In genomic region chr1:40267846-40268245, GRCm38 (mm10) we compare ENCODE assay signal across 13 mouse cellular contexts. TPM values are rescaled to one million over a fixed set of nuclear protein-coding genes. Genes with fewer than 3 reads are reported as not detected.
DNase-seq lines count a peak whose midpoint lies in the region; ATAC-seq lines count a peak whose summit lies in the region.
"Had no signal": no experiment of that assay in that cellular context is flagged by ENCODE, and none has a peak within 500 bp of the region (broad histone marks: within the 10 kb centered on the region; RNA-seq: fewer than 3 reads in every experiment).

No protein-coding gene starts in this region.

- H3K4me1 ChIP-seq in kidney, embryonic 16.5 days (ENCODE audit: insufficient read depth, low read length): peaks cover 18% of the 10 kb centered on the region
- H3K4me1 ChIP-seq in embryonic facial prominence, embryonic 15.5 days: peaks cover 39% of the 10 kb centered on the region
- peaks cover 6% of the 10 kb centered on the region for H3K4me1 ChIP-seq in liver, embryonic 16.5 days (ENCODE audit: control insufficient read depth, low read depth, low read length)
- peaks cover 7% of the 10 kb centered on the region for H3K4me1 ChIP-seq in midbrain, embryonic 16.5 days (ENCODE audit: control insufficient read depth, insufficient read depth, low read length)

- 93% methylated on average over 6 of the region's 6 CpGs for WGBS in kidney, embryonic 16.5 days
- WGBS in embryonic facial prominence, embryonic 15.5 days: 74% methylated on average over 6 of the region's 6 CpGs
- 64% methylated on average over 6 of the region's 6 CpGs for WGBS in liver, embryonic 16.5 days (ENCODE audit: insufficient replicate concordance)
- 89% methylated on average over 6 of the region's 6 CpGs for WGBS in midbrain, embryonic 16.5 days

- no peak overlapping the region for H3K9ac ChIP-seq in kidney, embryonic 16.5 days (replicated peaks; ENCODE audit: low read length)
- H3K9ac ChIP-seq in embryonic facial prominence, embryonic 15.5 days: no peak overlapping the region
- no peak overlapping the region for H3K9ac ChIP-seq in liver, embryonic 16.5 days (ENCODE audit: low read depth, low read length)
- H3K9ac ChIP-seq in midbrain, embryonic 16.5 days (ENCODE audit: low read depth, low read length): no peak overlapping the region
- H3K9ac ChIP-seq: neural tube, embryonic 13.5 days had no signal

- DNase-seq in cerebellum, adult 11 months: peak; percentile 17
- DNase-seq in kidney, postnatal 36 days: no peak
- no peak for DNase-seq in spleen, postnatal 10 days (ENCODE audit: low spot score in 2 of 2)
- DNase-seq: right cerebral cortex, postnatal 25 days; thymus, adult 2 months had no signal

- H3K27ac ChIP-seq in kidney, embryonic 16.5 days (ENCODE audit: low read length): no peak overlapping the region
- H3K27ac ChIP-seq in embryonic facial prominence, embryonic 15.5 days (replicated peaks): no peak overlapping the region
- no peak overlapping the region for H3K27ac ChIP-seq in liver, embryonic 16.5 days (ENCODE audit: low read length)
- H3K27ac ChIP-seq in midbrain, embryonic 16.5 days (ENCODE audit: low read length): no peak overlapping the region
- H3K27ac ChIP-seq: midbrain, embryonic 10.5 days; neural tube, embryonic 13.5 days had no signal

- H3K9me3 ChIP-seq in kidney, embryonic 16.5 days (ENCODE audit: low read length): no peaks in the 10 kb centered on the region
- no peaks in the 10 kb centered on the region for H3K9me3 ChIP-seq in embryonic facial prominence, embryonic 15.5 days (replicated peaks)
- H3K9me3 ChIP-seq in liver, embryonic 16.5 days (replicated peaks; ENCODE audit: control insufficient read depth, low read length): no peaks in the 10 kb centered on the region
- H3K9me3 ChIP-seq in midbrain, embryonic 16.5 days (replicated peaks; ENCODE audit: control insufficient read depth, low read length, poor library complexity, severe bottlenecking): no peaks in the 10 kb centered on the region
- H3K9me3 ChIP-seq: midbrain, embryonic 10.5 days; neural tube, embryonic 13.5 days had no signal

- no peaks in the 10 kb centered on the region for H3K27me3 ChIP-seq in kidney, embryonic 16.5 days (ENCODE audit: insufficient read depth, low read length)
- H3K27me3 ChIP-seq in embryonic facial prominence, embryonic 15.5 days: no peaks in the 10 kb centered on the region
- peaks cover 8% of the 10 kb centered on the region for H3K27me3 ChIP-seq in liver, embryonic 16.5 days (ENCODE audit: control insufficient read depth, insufficient read depth, low read depth, low read length)
- no peaks in the 10 kb centered on the region; the same call in 1 of the 2 replicates for H3K27me3 ChIP-seq in midbrain, embryonic 16.5 days (ENCODE audit: control insufficient read depth, insufficient read depth, low read depth, low read length)

- peak overlapping the region; percentile 79 for H3K4me2 ChIP-seq in kidney, embryonic 16.5 days (replicated peaks; ENCODE audit: low read depth, low read length)
- peak overlapping the region; percentile 86 for H3K4me2 ChIP-seq in embryonic facial prominence, embryonic 15.5 days (replicated peaks)
- peak overlapping the region; percentile 53 for H3K4me2 ChIP-seq in liver, embryonic 16.5 days (ENCODE audit: low read depth, low read length)
- no peak overlapping the region for H3K4me2 ChIP-seq in midbrain, embryonic 16.5 days (ENCODE audit: low read length)

- H3K36me3 ChIP-seq in kidney, embryonic 16.5 days (ENCODE audit: insufficient read depth, low read length): no peaks in the 10 kb centered on the region
- H3K36me3 ChIP-seq in embryonic facial prominence, embryonic 15.5 days: no peaks in the 10 kb centered on the region
- no peaks in the 10 kb centered on the region for H3K36me3 ChIP-seq in liver, embryonic 16.5 days (ENCODE audit: control insufficient read depth, insufficient read depth)
- no peaks in the 10 kb centered on the region for H3K36me3 ChIP-seq in midbrain, embryonic 16.5 days (ENCODE audit: control insufficient read depth, insufficient read depth, low read length)
- H3K36me3 ChIP-seq: midbrain, embryonic 10.5 days; neural tube, embryonic 13.5 days had no signal

- ATAC-seq in cerebellum, adult (ENCODE audit: insufficient number of reproducible peaks, low FRiP score, low TSS enrichment): no peak
- ATAC-seq in kidney, embryonic 16.5 days (ENCODE audit: low FRiP score, low TSS enrichment): no peak
- ATAC-seq in embryonic facial prominence, embryonic 15.5 days (ENCODE audit: insufficient number of reproducible peaks, low FRiP score, low TSS enrichment, low read depth): no peak
- no peak for ATAC-seq in liver, embryonic 16.5 days (ENCODE audit: low read depth)
- ATAC-seq in midbrain, embryonic 16.5 days: no peak
- ATAC-seq: activated CD4-positive, CD25-positive, alpha-beta regulatory T cell, adult 4 months had no signal

- no peak overlapping the region for H3K4me3 ChIP-seq in kidney, embryonic 16.5 days (ENCODE audit: low read length)
- H3K4me3 ChIP-seq in embryonic facial prominence, embryonic 15.5 days (replicated peaks): peak overlapping the region; percentile 55; the same call in 1 of the 2 replicates
- H3K4me3 ChIP-seq in liver, embryonic 16.5 days (ENCODE audit: low read depth, low read length): peak overlapping the region; percentile 61
- H3K4me3 ChIP-seq in midbrain, embryonic 16.5 days (ENCODE audit: low read depth, low read length): no peak overlapping the region
- H3K4me3 ChIP-seq: midbrain, embryonic 10.5 days; neural tube, embryonic 13.5 days had no signal

RNA-seq across cellular contexts. Expression of gene Il1r1, which starts 43.0 kb away (rescaled TPM):
- 5.1 and 5.3 TPM in 2 replicates for polyA plus RNA-seq in kidney, embryonic 16.5 days (2015; fragmentation: Nextera tagmentation; extraction: Ambion mirVana)
- polyA plus RNA-seq in embryonic facial prominence, embryonic 15.5 days (2015; fragmentation: Nextera tagmentation; extraction: Ambion mirVana): 10.3 and 10.9 TPM in 2 replicates
- polyA plus RNA-seq in liver, embryonic 16.5 days (2015; fragmentation: Nextera tagmentation; extraction: Ambion mirVana): 7.2 and 8.4 TPM in 2 replicates
- 0.68 and 0.72 TPM in 2 replicates for polyA plus RNA-seq in midbrain, embryonic 16.5 days (2015; fragmentation: Nextera tagmentation; extraction: Ambion mirVana)

RNA-seq across cellular contexts. Expression of gene Il1rl2, which starts 56.6 kb away (rescaled TPM):
- 10.4 and 10.5 TPM in 2 replicates for polyA plus RNA-seq in kidney, embryonic 16.5 days (2015; fragmentation: Nextera tagmentation; extraction: Ambion mirVana)
- 14.1 and 15.5 TPM in 2 replicates for polyA plus RNA-seq in embryonic facial prominence, embryonic 15.5 days (2015; fragmentation: Nextera tagmentation; extraction: Ambion mirVana)
- 1.2 and 1.5 TPM in 2 replicates for polyA plus RNA-seq in liver, embryonic 16.5 days (2015; fragmentation: Nextera tagmentation; extraction: Ambion mirVana)
- polyA plus RNA-seq in midbrain, embryonic 16.5 days (2015; fragmentation: Nextera tagmentation; extraction: Ambion mirVana): 0.75 and 1.2 TPM in 2 replicates

Comparison
In these comparisons a context has a peak if more than half of its experiments do, and no peak if none do; other contexts are left out.
1. H3K4me3 ChIP-seq: peak in embryonic facial prominence, embryonic 15.5 days (single experiment) and liver, embryonic 16.5 days (single experiment); none in kidney, embryonic 16.5 days (single experiment) and midbrain, embryonic 16.5 days (single experiment).